Comparison of ENCODE assay signal across 28 mouse cellular contexts in the genomic region with DNA sequence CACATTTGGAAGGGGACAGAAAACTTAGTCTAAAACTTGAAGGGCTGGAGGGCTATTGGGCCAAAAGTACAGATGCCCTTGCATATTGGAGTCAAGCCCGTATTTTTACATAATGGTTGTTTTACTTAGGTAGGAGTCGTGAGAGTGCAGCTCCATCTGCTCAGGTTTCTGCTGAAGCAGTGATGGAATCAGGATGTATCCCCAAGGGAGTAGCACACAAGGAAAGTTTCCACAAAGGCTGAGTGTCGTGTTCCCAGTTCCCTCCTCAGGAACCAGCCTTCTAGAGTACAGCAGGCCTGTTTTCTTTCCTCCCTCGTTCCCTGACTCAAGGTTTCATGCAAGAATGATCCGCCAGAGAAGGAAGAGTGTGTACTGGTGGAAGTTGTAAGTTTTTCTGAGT. TPM values are rescaled to one million over a fixed set of nuclear protein-coding genes. Genes with fewer than 3 reads are reported as not detected.
"Had no signal": no experiment of that assay in that cellular context is flagged by ENCODE, and none has a peak within 500 bp of the region (broad histone marks: within the 10 kb centered on the region; RNA-seq: fewer than 3 reads in every experiment).

No protein-coding gene starts in this region.

- H3K27ac ChIP-seq: heart, adult 2 months; heart, embryonic 13.5 days; heart, embryonic 15.5 days; hindbrain, embryonic 13.5 days; hindbrain, embryonic 15.5 days; hindbrain, postnatal 0 days; kidney, embryonic 15.5 days; kidney, postnatal 0 days; limb, embryonic 13.5 days; limb, embryonic 15.5 days; liver, embryonic 12.5 days; liver, embryonic 14.5 days had no signal

- H3K27me3 ChIP-seq: heart, embryonic 13.5 days; heart, embryonic 15.5 days; hindbrain, embryonic 13.5 days; hindbrain, embryonic 15.5 days; kidney, embryonic 15.5 days; limb, embryonic 13.5 days; limb, embryonic 15.5 days; liver, embryonic 12.5 days had no signal

- H3K4me1 ChIP-seq: heart, embryonic 13.5 days; heart, embryonic 15.5 days; hindbrain, embryonic 13.5 days; hindbrain, embryonic 15.5 days; kidney, embryonic 15.5 days; limb, embryonic 13.5 days; limb, embryonic 15.5 days; liver, embryonic 12.5 days had no signal

- H3K4me3 ChIP-seq: heart, adult 2 months; heart, embryonic 13.5 days; heart, embryonic 15.5 days; hindbrain, embryonic 13.5 days; hindbrain, embryonic 15.5 days; kidney, embryonic 15.5 days; limb, embryonic 13.5 days; limb, embryonic 15.5 days; liver, embryonic 12.5 days had no signal

- DNase-seq: gastrocnemius, postnatal 14 days; gastrocnemius, postnatal 36 days; heart, adult 11 months; heart, adult 2 months; heart, postnatal 14 days; heart, postnatal 36 days; kidney, adult 11 months; kidney, adult 2 months; kidney, adult 9 months; kidney, postnatal 14 days; kidney, postnatal 36 days; layer of hippocampus, adult 9-11 months; layer of hippocampus, postnatal 36 days; left cerebral cortex, postnatal 4 days had no signal

- ATAC-seq: hindbrain, postnatal 0 days; intestine, embryonic 16.5 days; liver, embryonic 12.5 days had no signal

RNA-seq across cellular contexts. Expression of a gene that starts 56.4 kb away (rescaled TPM):
- total RNA-seq: hematopoietic stem cell, adult 5-6 weeks had no signal
- polyA plus RNA-seq: liver, adult 2 months had no signal
